Mouse (Mus musculus): ENCODE measurements around the gene Taar7f. TPM values are rescaled to one million over a fixed set of nuclear protein-coding genes. Genes with fewer than 3 reads are reported as not detected.

Taar7f gene
- polyA plus RNA-seq, 1 experiment from 2014 or later = not detected

Other genes with a start within 250 kb of the Taar7f start
- gene Vnn3, start 198.0 kb upstream of the Taar7f start, polyA plus RNA-seq (2015; fragmentation: Nextera tagmentation; extraction: Ambion mirVana) = 0.21 and 0.31 TPM in 2 replicates
- gene Vnn1, start 154.8 kb upstream of the Taar7f start, polyA plus RNA-seq (2015; fragmentation: Nextera tagmentation; extraction: Ambion mirVana) = 2.6 and 2.7 TPM in 2 replicates
- gene Taar1, start 129.2 kb upstream of the Taar7f start, polyA plus RNA-seq (2015; fragmentation: Nextera tagmentation; extraction: Ambion mirVana) = not detected in 2 replicates
- not detected in 2 replicates for gene Taar2, start 110.9 kb upstream of the Taar7f start, polyA plus RNA-seq (2015; fragmentation: Nextera tagmentation; extraction: Ambion mirVana)
- not detected in 2 replicates for gene Taar3, start 100.0 kb upstream of the Taar7f start, polyA plus RNA-seq (2015; fragmentation: Nextera tagmentation; extraction: Ambion mirVana)
- gene Taar4, start 89.0 kb upstream of the Taar7f start, polyA plus RNA-seq (2015; fragmentation: Nextera tagmentation; extraction: Ambion mirVana) = not detected in 2 replicates
- not detected in 2 replicates for gene Taar5, start 78.8 kb upstream of the Taar7f start, polyA plus RNA-seq (2015; fragmentation: Nextera tagmentation; extraction: Ambion mirVana)
- gene Taar6, start 63.9 kb upstream of the Taar7f start, polyA plus RNA-seq (2015; fragmentation: Nextera tagmentation; extraction: Ambion mirVana) = not detected in 2 replicates
- not detected in 2 replicates for gene Taar7a, start 56.0 kb upstream of the Taar7f start, polyA plus RNA-seq (2015; fragmentation: Nextera tagmentation; extraction: Ambion mirVana)
- not detected in 2 replicates for gene Taar7b, start 49.6 kb upstream of the Taar7f start, polyA plus RNA-seq (2015; fragmentation: Nextera tagmentation; extraction: Ambion mirVana)
- not detected in 2 replicates for gene Taar7d, start 22.3 kb upstream of the Taar7f start, polyA plus RNA-seq (2015; fragmentation: Nextera tagmentation; extraction: Ambion mirVana)
- not detected in 2 replicates for gene Taar7e, start 11.9 kb upstream of the Taar7f start, polyA plus RNA-seq (2015; fragmentation: Nextera tagmentation; extraction: Ambion mirVana)
- gene Taar8a, start 27.0 kb downstream of the Taar7f start, polyA plus RNA-seq (2015; fragmentation: Nextera tagmentation; extraction: Ambion mirVana) = not detected in 2 replicates
- not detected in 2 replicates for gene Taar8b, start 42.8 kb downstream of the Taar7f start, polyA plus RNA-seq (2015; fragmentation: Nextera tagmentation; extraction: Ambion mirVana)
- gene Taar8c, start 52.4 kb downstream of the Taar7f start, polyA plus RNA-seq (2015; fragmentation: Nextera tagmentation; extraction: Ambion mirVana) = 0.13 TPM in 1 of 2 replicates, not detected in the other
- not detected in 2 replicates for gene Taar9, start 60.0 kb downstream of the Taar7f start, polyA plus RNA-seq (2015; fragmentation: Nextera tagmentation; extraction: Ambion mirVana)
- 148 and 158 TPM in 2 replicates for gene Stx7, start 99.8 kb downstream of the Taar7f start, polyA plus RNA-seq (2015; fragmentation: Nextera tagmentation; extraction: Ambion mirVana)
- 10.8 and 11.7 TPM in 2 replicates for gene Moxd1, start 174.0 kb downstream of the Taar7f start, polyA plus RNA-seq (2015; fragmentation: Nextera tagmentation; extraction: Ambion mirVana)

All from intestine, embryonic 16.5 days (tissue).